Mouse (Mus musculus): ENCODE measurements around the gene Fbxo2. TPM values are rescaled to one million over a fixed set of nuclear protein-coding genes. Genes with fewer than 3 reads are reported as not detected.

Fbxo2 gene
- polyA plus RNA-seq, 1 experiment: 2.6 TPM

- DNase-seq: no peak
- Histone ChIP-seq H3K4me3 (replicated peaks; ENCODE audit: extremely low read depth, low read depth, low read length) (no peak overlapping the region), H3K4me1 (ENCODE audit: control insufficient read depth, insufficient read depth, low read length) (peaks cover 5% of the 10 kb centered on the region; the same call in 1 of the 2 replicates)
- TF ChIP-seq POLR2A (IDR thresholded peaks at IDR 0.05; ENCODE audit: borderline replicate concordance, extremely low read depth, low read depth, low read length) (no peak), CTCF (IDR thresholded peaks at IDR 0.05; ENCODE audit: insufficient read depth, low read length) (no peak)
- WGBS: 82% methylated on average over 4 of the region's 4 CpGs
These were observed 6.4 kb upstream of the Fbxo2 start for GRCm38 (mm10) chr4:148154006-148154405.

GRCm38 (mm10) chr4:148154982-148155381 is 5.4 kb upstream of the Fbxo2 start:
- no peak for DNase-seq
- TF ChIP-seq POLR2A (IDR thresholded peaks at IDR 0.05; ENCODE audit: borderline replicate concordance, extremely low read depth, low read depth, low read length): no peak
- 0 out of 2 replicates have a peak, but pooled peaks have one; percentile 7 for TF ChIP-seq CTCF (IDR thresholded peaks at IDR 0.05; ENCODE audit: insufficient read depth, low read length)
- 49% methylated on average over 3 of the region's 3 CpGs for whole genome bisulfite sequencing
- Histone ChIP-seq H3K4me1 (ENCODE audit: control insufficient read depth, insufficient read depth, low read length) (peaks cover 3% of the 10 kb centered on the region; the same call in 1 of the 2 replicates), H3K4me3 (replicated peaks; ENCODE audit: extremely low read depth, low read depth, low read length) (no peak overlapping the region)

DNA sequence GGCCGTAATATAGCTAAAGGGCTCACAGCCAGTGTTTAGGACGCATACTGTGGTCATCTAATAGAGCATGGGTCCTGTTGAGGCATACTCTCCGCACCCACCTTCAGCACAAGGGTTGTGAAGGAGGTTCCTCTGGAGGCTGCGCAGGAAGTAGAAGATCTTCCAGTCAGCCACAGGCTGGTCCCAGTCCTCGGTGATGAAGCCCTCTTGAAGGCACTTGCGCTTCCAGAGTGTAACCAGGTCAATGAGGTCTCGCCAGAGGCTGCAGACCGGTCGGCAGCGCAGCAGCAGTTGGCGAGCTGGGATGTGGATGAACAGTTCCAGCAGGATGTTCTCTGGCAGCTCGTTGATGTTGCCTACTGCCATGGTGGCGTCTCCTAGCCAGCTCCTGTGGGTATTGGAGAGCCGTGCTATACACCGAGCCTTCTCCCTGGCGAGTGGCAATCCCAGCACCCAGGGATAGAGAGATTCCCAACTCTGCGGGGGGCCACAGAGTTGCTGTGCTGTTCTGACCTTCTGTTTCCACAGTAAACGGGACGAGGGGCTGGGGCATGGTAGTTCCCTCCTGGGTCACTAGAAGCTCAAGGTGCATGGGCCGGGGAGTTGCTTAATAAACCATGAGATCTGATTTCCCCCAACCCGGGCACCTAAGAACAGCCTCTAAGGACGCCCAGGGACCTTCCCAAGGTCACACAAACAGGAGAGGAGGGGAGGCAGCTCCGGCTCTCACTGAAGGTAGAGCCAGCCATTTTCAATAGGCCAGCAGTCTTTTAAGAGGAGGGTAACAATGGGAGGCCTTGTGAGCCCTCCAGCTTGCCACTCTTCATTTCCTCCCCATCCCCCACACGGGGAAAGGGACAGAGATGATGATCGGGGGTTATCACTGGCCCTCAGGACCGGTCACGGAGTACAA is 1.7 kb upstream of the Fbxo2 start:
- Histone ChIP-seq H3K4me1 (ENCODE audit: control insufficient read depth, insufficient read depth, low read length) (no peaks in the 10 kb centered on the region; the same call in 1 of the 2 replicates), H3K4me3 (replicated peaks; ENCODE audit: extremely low read depth, low read depth, low read length) (peak overlapping the region; percentile 42)
- TF ChIP-seq CTCF (IDR thresholded peaks at IDR 0.05; ENCODE audit: insufficient read depth, low read length) (no peak), POLR2A (IDR thresholded peaks at IDR 0.05; ENCODE audit: borderline replicate concordance, extremely low read depth, low read depth, low read length) (no peak)
- 48% methylated on average over 27 of the region's 27 CpGs for WGBS
- no peak for DNase-seq

- H3K4me1 ChIP-seq (ENCODE audit: control insufficient read depth, insufficient read depth, low read length): no peaks in the 10 kb centered on the region; the same call in none of the 2 replicates
- peak; percentile 91 for DNase-seq
- TF ChIP-seq CTCF (IDR thresholded peaks at IDR 0.05; ENCODE audit: insufficient read depth, low read length) (no peak), POLR2A (IDR thresholded peaks at IDR 0.05; ENCODE audit: borderline replicate concordance, extremely low read depth, low read depth, low read length) (peak; percentile 58; the same call in 1 of the 2 replicates)
- H3K4me3 ChIP-seq (replicated peaks; ENCODE audit: extremely low read depth, low read depth, low read length): peak overlapping the region; percentile 56
- WGBS: 1% methylated on average over 52 of the region's 55 CpGs
These were observed 631 bp upstream of the Fbxo2 start for GRCm38 (mm10) chr4:148159544-148160435.

DNA sequence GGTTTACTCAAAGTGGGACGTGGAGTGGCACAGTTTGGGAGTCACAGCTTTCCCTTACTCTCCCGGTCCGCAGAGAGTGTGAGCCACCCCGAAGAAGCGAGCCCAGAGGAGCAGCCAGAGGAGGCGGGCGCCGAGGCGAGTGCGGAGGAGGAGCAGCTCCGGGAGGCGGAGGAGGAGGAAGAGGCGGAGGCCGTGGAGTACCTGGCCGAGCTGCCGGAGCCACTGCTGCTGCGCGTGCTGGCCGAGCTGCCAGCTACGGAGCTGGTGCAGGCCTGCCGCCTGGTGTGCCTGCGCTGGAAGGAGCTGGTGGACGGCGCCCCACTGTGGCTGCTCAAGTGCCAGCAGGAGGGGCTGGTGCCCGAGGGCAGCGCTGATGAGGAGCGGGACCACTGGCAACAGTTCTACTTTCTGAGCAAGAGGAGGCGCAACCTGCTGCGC is 3.6 kb downstream of the Fbxo2 start:
- WGBS: under 1% methylated on average over 28 of the region's 29 CpGs
- DNase-seq: peak; percentile 74
- H3K4me3 ChIP-seq (replicated peaks; ENCODE audit: extremely low read depth, low read depth, low read length): peak overlapping the region; percentile 10
- TF ChIP-seq CTCF (IDR thresholded peaks at IDR 0.05; ENCODE audit: insufficient read depth, low read length) (peak; percentile 60), POLR2A (IDR thresholded peaks at IDR 0.05; ENCODE audit: borderline replicate concordance, extremely low read depth, low read depth, low read length) (no peak)
- no peaks in the 10 kb centered on the region; the same call in none of the 2 replicates for H3K4me1 ChIP-seq (ENCODE audit: control insufficient read depth, insufficient read depth, low read length)

DNA sequence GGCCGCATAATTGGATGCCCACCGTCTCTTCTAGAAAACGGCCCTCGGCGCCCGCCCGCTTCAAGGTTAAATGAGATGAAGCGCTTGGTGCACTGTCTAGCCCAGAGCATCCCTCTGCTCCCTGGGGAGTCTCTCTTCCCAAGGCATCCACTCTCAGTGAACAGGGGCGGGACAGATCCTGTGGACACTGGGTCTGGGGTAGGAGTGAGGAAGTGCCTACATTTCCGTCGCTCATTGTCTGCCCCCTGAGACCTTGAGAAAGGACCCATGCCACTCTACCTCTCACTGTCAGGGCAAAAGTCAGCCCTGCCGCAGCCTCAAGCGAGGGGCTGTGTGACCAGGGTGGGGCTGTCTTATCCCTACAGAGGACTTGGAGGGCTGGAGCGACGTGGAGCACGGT is 4.0 kb downstream of the Fbxo2 start:
- TF ChIP-seq CTCF (IDR thresholded peaks at IDR 0.05; ENCODE audit: insufficient read depth, low read length) (no peak), POLR2A (IDR thresholded peaks at IDR 0.05; ENCODE audit: borderline replicate concordance, extremely low read depth, low read depth, low read length) (no peak)
- Histone ChIP-seq H3K4me3 (replicated peaks; ENCODE audit: extremely low read depth, low read depth, low read length) (no peak overlapping the region), H3K4me1 (ENCODE audit: control insufficient read depth, insufficient read depth, low read length) (no peaks in the 10 kb centered on the region; the same call in 1 of the 2 replicates)
- no peak for DNase-seq
- WGBS: 3% methylated on average over 16 of the region's 16 CpGs

GRCm38 (mm10) chr4:148165551-148165950 is 5.1 kb downstream of the Fbxo2 start:
- WGBS: 13% methylated on average over 17 of the region's 17 CpGs
- Histone ChIP-seq H3K4me3 (replicated peaks; ENCODE audit: extremely low read depth, low read depth, low read length) (no peak overlapping the region), H3K4me1 (ENCODE audit: control insufficient read depth, insufficient read depth, low read length) (no peaks in the 10 kb centered on the region; the same call in 1 of the 2 replicates)
- no peak for TF ChIP-seq CTCF (IDR thresholded peaks at IDR 0.05; ENCODE audit: insufficient read depth, low read length)
- TF ChIP-seq POLR2A (IDR thresholded peaks at IDR 0.05; ENCODE audit: borderline replicate concordance, extremely low read depth, low read depth, low read length): no peak
- no peak for DNase-seq

DNA sequence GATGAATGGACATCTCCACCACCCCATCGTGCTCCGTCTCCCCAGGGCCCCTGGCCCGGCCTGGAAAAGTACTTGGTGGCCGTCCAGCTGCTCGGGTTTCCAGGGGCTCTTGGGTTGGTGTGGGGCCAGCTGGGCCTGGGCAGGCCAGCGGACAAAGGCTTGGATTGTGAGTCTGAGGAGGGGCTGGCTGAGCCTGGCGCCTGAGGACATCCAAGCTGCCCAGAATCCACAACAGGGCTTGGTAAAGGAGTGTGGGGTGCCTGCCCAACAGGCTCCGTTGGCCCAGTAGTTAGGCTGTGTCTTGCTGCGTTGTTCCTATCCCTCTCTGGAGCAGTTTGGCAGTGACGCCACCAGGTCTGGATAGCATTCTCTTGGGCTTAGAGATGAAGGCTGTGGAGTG is 6.0 kb downstream of the Fbxo2 start:
- Histone ChIP-seq H3K4me1 (ENCODE audit: control insufficient read depth, insufficient read depth, low read length) (no peaks in the 10 kb centered on the region; the same call in 1 of the 2 replicates), H3K4me3 (replicated peaks; ENCODE audit: extremely low read depth, low read depth, low read length) (no peak overlapping the region)
- 18% methylated on average over 10 of the region's 10 CpGs for WGBS
- TF ChIP-seq POLR2A (IDR thresholded peaks at IDR 0.05; ENCODE audit: borderline replicate concordance, extremely low read depth, low read depth, low read length): no peak
- TF ChIP-seq CTCF (IDR thresholded peaks at IDR 0.05; ENCODE audit: insufficient read depth, low read length): no peak
- DNase-seq: no peak

- WGBS: 12% methylated on average over 4 of the region's 4 CpGs
- no peak overlapping the region for H3K4me3 ChIP-seq (replicated peaks; ENCODE audit: extremely low read depth, low read depth, low read length)
- no peaks in the 10 kb centered on the region; the same call in 1 of the 2 replicates for H3K4me1 ChIP-seq (ENCODE audit: control insufficient read depth, insufficient read depth, low read length)
- peak; percentile 67 for DNase-seq
- TF ChIP-seq CTCF (IDR thresholded peaks at IDR 0.05; ENCODE audit: insufficient read depth, low read length) (peak; percentile 72), POLR2A (IDR thresholded peaks at IDR 0.05; ENCODE audit: borderline replicate concordance, extremely low read depth, low read depth, low read length) (no peak)
These were observed 6.6 kb downstream of the Fbxo2 start for GRCm38 (mm10) chr4:148166986-148167385.

Measured in lung, adult 2 months (tissue).